Mouse (Mus musculus): ENCODE results near the gene Ano6.

- TF ChIP-seq CTCF (IDR thresholded peaks at IDR 0.05; ENCODE audit: low read depth) (no peak), EP300 (IDR thresholded peaks at IDR 0.05; ENCODE audit: low read depth) (no peak)
Measured at GRCm38 (mm10) chr15:95791855-95792254, 1.2 kb downstream of the Ano6 start.
